Mouse (Mus musculus): ENCODE data around the gene Dennd1a. TPM values are rescaled to one million over a fixed set of nuclear protein-coding genes. Genes with fewer than 3 reads are reported as not detected.

The Dennd1a gene
- polyA plus RNA-seq, 1 experiment, result 20.8 TPM

DNA sequence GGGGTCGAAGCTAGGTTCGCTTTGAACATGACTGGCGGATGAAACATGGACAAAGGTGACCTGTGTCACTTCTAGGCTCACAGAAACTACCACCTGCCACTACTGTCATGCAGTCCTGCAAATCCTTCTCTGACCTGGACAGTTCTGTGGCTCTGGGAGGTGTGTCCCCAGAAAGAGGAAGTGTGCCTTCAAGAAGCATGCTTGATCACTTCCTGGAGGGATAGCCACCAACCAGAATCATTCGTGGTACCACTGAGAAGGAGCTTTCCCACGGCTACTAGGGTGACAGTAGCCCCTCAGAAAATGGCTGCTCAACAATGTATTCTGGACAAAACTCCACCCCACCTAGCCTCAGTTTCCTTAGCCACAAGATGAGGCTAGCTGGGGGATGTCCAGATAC, 530.2 kb downstream of the Dennd1a start:
- TF ChIP-seq POLR2A (IDR thresholded peaks at IDR 0.05; ENCODE audit: borderline replicate concordance, extremely low read depth, low read depth, low read length) (no peak), CTCF (IDR thresholded peaks at IDR 0.05; ENCODE audit: insufficient read depth, low read length) (no peak)
- Histone ChIP-seq H3K4me3 (replicated peaks; ENCODE audit: extremely low read depth, low read depth, low read length) (no peak overlapping the region), H3K4me1 (ENCODE audit: control insufficient read depth, insufficient read depth, low read length) (no peaks in the 10 kb centered on the region)
- no peak for DNase-seq
- WGBS, result 68% methylated on average over 5 of the region's 5 CpGs

DNA sequence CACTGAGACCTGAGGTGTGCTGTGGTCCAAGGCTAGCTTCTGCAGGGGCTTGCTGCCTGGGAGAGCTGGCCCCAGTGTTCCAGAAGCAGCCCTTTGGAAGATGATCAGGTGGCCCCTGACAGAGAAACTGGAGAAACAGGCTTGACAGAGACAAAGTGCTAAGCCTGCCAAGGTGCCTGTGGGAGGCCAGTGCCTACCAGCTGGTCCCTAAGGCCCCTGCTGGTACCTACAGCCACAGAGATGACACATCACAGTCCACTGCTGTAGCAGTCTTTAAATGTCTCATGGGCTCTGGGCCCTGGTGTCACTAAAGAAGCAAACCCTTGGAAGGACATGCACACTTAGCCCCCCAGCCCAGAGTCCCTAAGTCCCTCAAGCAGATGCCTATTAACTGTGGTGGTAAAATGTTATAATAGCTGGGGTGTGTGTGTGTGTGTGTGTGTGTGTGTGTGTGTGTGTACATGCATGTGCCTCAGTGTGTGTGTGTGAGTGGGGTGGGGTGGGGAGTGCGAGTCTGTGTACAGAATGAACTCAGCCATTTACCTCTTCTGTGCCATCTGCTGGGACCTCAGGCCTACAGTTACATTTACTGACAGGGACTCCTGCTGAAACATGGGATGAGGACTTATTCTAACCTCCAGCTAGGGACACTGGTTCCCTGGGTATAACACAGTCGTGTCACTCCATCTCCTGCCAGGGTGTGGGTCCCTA, 530.8 kb downstream of the Dennd1a start:
- TF ChIP-seq CTCF (IDR thresholded peaks at IDR 0.05; ENCODE audit: insufficient read depth, low read length), result no peak
- no peak for TF ChIP-seq POLR2A (IDR thresholded peaks at IDR 0.05; ENCODE audit: borderline replicate concordance, extremely low read depth, low read depth, low read length)
- Histone ChIP-seq H3K4me1 (ENCODE audit: control insufficient read depth, insufficient read depth, low read length) (no peaks in the 10 kb centered on the region), H3K4me3 (replicated peaks; ENCODE audit: extremely low read depth, low read depth, low read length) (no peak overlapping the region)
- no peak for DNase-seq
- 79% methylated on average over 2 of the region's 2 CpGs for WGBS

- DNase-seq, result no peak
- Histone ChIP-seq H3K4me1 (ENCODE audit: control insufficient read depth, insufficient read depth, low read length) (no peaks in the 10 kb centered on the region; the same call in 1 of the 2 replicates), H3K4me3 (replicated peaks; ENCODE audit: extremely low read depth, low read depth, low read length) (no peak overlapping the region)
- WGBS, result 91% methylated on average over 1 of the region's 1 CpGs
- no peak for TF ChIP-seq POLR2A (IDR thresholded peaks at IDR 0.05; ENCODE audit: borderline replicate concordance, extremely low read depth, low read depth, low read length)
- no peak for TF ChIP-seq CTCF (IDR thresholded peaks at IDR 0.05; ENCODE audit: insufficient read depth, low read length)
These were observed 536.1 kb downstream of the Dennd1a start for GRCm38 (mm10) chr2:37751114-37751513.

DNA sequence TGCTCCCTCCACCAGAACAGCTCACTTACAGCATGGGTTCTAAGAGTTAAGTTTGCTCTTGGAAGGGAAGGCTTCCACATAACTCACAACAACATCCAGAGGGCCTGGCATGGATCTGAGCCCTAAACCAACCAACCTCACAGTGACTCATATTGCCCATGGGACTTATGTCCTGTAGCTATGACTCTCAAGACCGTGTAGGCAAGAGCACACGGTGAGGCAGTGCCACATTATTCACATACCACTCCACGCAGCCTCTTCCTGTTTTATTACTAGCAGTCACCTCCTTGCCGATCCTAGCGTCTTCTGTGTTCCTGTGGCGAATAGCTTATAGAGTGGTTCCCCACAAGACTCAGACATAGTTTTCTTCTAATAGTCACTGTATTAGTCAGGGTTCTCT, 537.9 kb downstream of the Dennd1a start:
- no peak for DNase-seq
- 30% methylated on average over 6 of the region's 6 CpGs for WGBS
- Histone ChIP-seq H3K4me3 (replicated peaks; ENCODE audit: extremely low read depth, low read depth, low read length) (no peak overlapping the region), H3K4me1 (ENCODE audit: control insufficient read depth, insufficient read depth, low read length) (no peaks in the 10 kb centered on the region; the same call in 1 of the 2 replicates)
- no peak for TF ChIP-seq POLR2A (IDR thresholded peaks at IDR 0.05; ENCODE audit: borderline replicate concordance, extremely low read depth, low read depth, low read length)
- TF ChIP-seq CTCF (IDR thresholded peaks at IDR 0.05; ENCODE audit: insufficient read depth, low read length), result no peak

Other genes starting within 250 kb of the Dennd1a start
- not detected in 2 replicates for gene Lhx2, start 51.9 kb upstream of the Dennd1a start, polyA plus RNA-seq (2012; rRNA removed)
- gene Nek6, start 224.3 kb upstream of the Dennd1a start, polyA plus RNA-seq (2012; rRNA removed), result 25.8 and 27.6 TPM in 2 replicates